Mouse (Mus musculus): ENCODE results near the gene Fam19a4.
A peak's percentile ranks its signal among the peaks of the same experiment; 100 is the strongest.

Gene Fam19a4

DNA sequence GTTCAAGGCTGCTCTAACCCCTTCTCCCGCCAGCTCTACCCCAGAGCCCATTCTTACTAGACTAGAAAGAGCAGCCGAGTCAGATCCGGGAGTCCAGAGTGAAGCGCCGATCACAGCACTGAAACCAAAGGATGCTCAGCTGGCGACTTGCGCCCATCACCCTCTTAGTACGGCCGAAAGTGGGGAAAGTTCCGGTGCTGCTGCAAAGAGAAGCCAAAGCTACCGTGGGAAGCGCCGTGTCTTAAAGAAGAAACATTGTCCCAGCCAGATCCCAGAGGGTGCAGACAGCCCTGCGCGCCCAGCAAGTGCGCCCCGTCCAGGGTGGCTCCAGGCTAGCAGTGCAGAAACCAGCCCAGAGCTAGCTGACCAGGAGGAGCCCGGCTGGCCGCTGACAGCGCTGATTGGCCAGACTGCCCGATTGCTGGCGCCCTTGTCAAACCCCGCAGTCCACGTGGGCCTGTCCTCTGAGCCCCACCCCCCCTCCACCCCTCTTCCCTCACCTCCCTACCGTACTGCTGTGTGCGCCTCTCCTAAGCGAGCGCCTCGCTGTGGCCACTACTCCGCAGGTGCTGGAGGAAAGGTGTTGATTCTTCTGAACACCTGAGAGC lies at the start of gene Fam19a4:
Gene Fam19a4, minus strand, starts transcription at position 340 of the 608 bp plus-strand sequence.
- DNase-seq (ENCODE audit: low spot score in 2 of 2): no peak

- DNase-seq (ENCODE audit: low spot score in 2 of 2): peak in 1 of 2 experiments; percentile 30
These were observed 46.6 kb upstream of the Fam19a4 start for GRCm38 (mm10) chr6:97106777-97107176.

GRCm38 (mm10) chr6:97106106-97106505 lies 45.9 kb upstream of the Fam19a4 start:
- no peak for DNase-seq (ENCODE audit: low spot score in 2 of 2)

DNA sequence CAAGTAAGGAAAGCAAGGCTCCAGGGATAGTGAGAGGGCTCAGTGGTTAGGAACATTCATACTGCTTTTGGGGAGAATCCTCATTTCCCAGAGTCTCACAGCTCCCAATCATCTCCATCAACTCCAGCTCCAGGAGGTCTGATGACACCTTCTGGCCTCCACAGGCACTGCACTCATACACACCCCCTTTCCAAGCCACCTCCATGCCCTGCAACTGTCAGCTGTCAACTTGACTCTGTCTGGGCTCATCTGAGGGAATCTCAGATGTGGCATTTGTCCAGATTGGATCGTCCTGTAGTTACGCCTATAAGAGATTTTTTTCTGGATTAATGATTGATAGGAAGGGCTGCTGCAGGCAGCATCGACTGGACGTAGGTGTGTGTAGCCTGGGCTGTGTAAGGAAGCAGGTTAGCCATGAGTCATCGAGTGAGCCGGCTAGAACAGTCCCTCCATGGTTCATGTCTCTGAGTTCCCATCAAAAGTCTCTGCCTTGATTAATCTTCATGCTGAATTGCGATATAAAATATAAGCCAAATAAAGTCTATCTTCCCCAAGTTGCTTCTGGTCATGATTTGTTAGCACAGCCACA lies 44.1 kb upstream of the Fam19a4 start:
- no peak for DNase-seq (ENCODE audit: low spot score in 2 of 2)

GRCm38 (mm10) chr6:97101958-97102702 lies 41.9 kb upstream of the Fam19a4 start:
- no peak for DNase-seq (ENCODE audit: low spot score in 2 of 2)

- DNase-seq (ENCODE audit: low spot score in 2 of 2): no peak
These were observed 41.2 kb upstream of the Fam19a4 start for GRCm38 (mm10) chr6:97101190-97101957.

GRCm38 (mm10) chr6:97082336-97082735 lies 22.1 kb upstream of the Fam19a4 start:
- no peak for DNase-seq (ENCODE audit: low spot score in 2 of 2)

- DNase-seq (ENCODE audit: low spot score in 2 of 2): no peak
These were observed 19.8 kb upstream of the Fam19a4 start for GRCm38 (mm10) chr6:97080016-97080415.

GRCm38 (mm10) chr6:97059599-97059998 lies 614 bp downstream of the Fam19a4 start:
- no peak for DNase-seq (ENCODE audit: low spot score in 2 of 2)

GRCm38 (mm10) chr6:97052196-97052770 lies 7.9 kb downstream of the Fam19a4 start:
- DNase-seq (ENCODE audit: low spot score in 2 of 2): no peak

- no peak for DNase-seq (ENCODE audit: low spot score in 2 of 2)
These were observed 11.8 kb downstream of the Fam19a4 start for GRCm38 (mm10) chr6:97048403-97048802.

DNA sequence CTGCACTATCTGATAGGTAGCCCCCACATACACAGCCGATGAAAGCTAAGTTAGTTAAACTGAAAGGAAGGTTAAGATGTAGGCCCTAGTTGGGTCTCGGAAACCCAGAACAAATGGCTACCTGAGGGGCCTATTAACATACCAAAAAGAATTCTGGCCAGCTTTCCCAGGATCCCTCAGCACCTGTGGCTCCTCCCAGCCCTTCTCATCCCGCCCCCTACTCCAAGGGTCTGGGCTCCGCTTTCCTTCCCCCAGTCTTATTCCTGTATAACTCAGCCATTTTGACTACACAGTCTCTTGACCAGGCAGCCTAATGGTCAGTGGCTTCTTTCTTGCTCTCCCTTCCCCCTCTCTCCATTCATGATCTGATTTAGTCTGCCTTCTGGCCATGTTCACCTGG lies 13.7 kb downstream of the Fam19a4 start:
- no peak for DNase-seq (ENCODE audit: low spot score in 2 of 2)

- no peak for DNase-seq (ENCODE audit: low spot score in 2 of 2)
These were observed 33.0 kb downstream of the Fam19a4 start for GRCm38 (mm10) chr6:97027110-97027677.

- no peak for DNase-seq (ENCODE audit: low spot score in 2 of 2)
These were observed 40.9 kb downstream of the Fam19a4 start for GRCm38 (mm10) chr6:97019323-97019722.

DNA sequence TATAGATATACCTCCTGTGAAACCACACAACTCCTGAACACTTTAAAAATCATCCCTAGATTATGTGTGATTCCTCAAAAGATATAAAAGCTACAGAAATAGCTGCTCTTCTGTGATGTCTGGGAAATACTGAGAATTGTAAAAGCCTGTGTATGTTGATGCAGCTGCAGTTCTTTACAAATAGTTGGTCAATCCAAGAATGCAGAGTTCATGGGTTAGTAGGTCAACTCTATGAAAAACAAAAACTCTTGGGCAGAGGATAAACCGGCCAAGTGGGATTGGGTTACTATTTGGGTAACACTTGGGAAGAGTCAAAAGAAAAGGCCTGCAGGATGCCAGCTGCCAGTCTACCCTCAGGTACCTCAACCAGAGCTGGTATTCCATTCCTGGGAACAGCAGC lies 43.5 kb downstream of the Fam19a4 start:
- no peak for DNase-seq (ENCODE audit: low spot score in 2 of 2)

DNA sequence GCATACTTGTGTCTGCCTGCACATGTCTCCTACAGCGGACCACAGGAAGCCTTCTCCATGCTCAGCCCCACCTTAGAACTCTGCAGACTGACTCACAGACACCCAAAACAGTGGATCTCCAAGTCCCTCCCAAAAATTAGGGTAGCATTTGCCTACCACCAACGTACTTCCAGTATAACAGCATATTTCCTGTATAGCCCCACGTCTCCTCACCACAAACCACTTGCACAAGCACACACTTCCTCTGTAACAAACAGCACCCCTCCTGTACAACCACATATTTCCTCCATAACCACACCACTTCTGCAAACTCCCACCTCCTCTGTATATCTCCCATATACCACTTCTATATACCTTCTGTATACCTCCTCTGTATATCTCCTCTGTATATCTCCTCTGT lies 44.2 kb downstream of the Fam19a4 start:
- DNase-seq (ENCODE audit: low spot score in 2 of 2): no peak

- DNase-seq (ENCODE audit: low spot score in 2 of 2): peak; percentile 7 to 28
These were observed 53.6 kb downstream of the Fam19a4 start for GRCm38 (mm10) chr6:97006513-97007094.

DNA sequence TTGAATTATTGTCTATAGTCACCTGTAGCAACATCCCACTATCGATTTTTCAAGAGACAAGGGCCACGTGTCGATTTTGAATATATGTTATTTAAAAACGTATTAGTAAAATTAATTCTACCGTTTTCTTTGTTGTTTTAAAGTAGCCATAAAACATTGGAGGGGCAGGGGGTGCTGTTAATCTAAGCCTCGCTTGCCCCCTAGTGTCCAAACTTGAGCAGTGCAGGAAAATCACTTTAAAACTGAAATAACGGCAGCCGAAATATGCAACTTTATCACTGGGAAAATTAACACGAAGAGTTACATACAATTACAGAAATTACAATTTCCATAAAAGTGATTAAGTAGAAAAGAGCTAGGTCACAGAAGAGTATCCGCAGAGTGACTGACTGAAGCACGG lies 55.2 kb downstream of the Fam19a4 start:
- DNase-seq (ENCODE audit: low spot score in 2 of 2): peak in 1 of 2 experiments; percentile 5

- DNase-seq (ENCODE audit: low spot score in 2 of 2): no peak
These were observed 64.6 kb downstream of the Fam19a4 start for GRCm38 (mm10) chr6:96995556-96996159.

- no peak for DNase-seq (ENCODE audit: low spot score in 2 of 2)
These were observed 68.5 kb downstream of the Fam19a4 start for GRCm38 (mm10) chr6:96991741-96992140.

- DNase-seq (ENCODE audit: low spot score in 2 of 2): no peak
These were observed 82.7 kb downstream of the Fam19a4 start for GRCm38 (mm10) chr6:96977537-96977936.
